Mouse (Mus musculus) mesoderm, embryonic 11.5 days (tissue): ENCODE data around the gene Ppara.
"Not testable (repeated sequence)": the region's sequence is repeated elsewhere in the genome, so short reads cannot be mapped to it uniquely, and the experiment has no call there.

Experiments
- DNase-seq: peaks from one replicate; pipeline ENCODE4 v3.0.0-alpha.2; 2012; ENCODE audit warnings: low read depth, low spot score

Gene Ppara

GRCm38 (mm10) chr15:85756611-85757010, 21.8 kb downstream of the Ppara start:
- DNase-seq = no peak

GRCm38 (mm10) chr15:85757768-85758167, 23.0 kb downstream of the Ppara start:
- no peak for DNase-seq

- DNase-seq = no peak
Measured at GRCm38 (mm10) chr15:85762761-85763160, 28.0 kb downstream of the Ppara start.

- DNase-seq = no peak
Measured at GRCm38 (mm10) chr15:85765022-85765421, 30.2 kb downstream of the Ppara start.

GRCm38 (mm10) chr15:85766677-85767076, 31.9 kb downstream of the Ppara start:
- DNase-seq = no peak

- no peak for DNase-seq
Measured at GRCm38 (mm10) chr15:85768991-85769390, 34.2 kb downstream of the Ppara start.

- no peak for DNase-seq
Measured at GRCm38 (mm10) chr15:85771306-85772121, 36.7 kb downstream of the Ppara start.

- no peak for DNase-seq
Measured at GRCm38 (mm10) chr15:85772146-85772740, 37.5 kb downstream of the Ppara start.

- no peak for DNase-seq
Measured at GRCm38 (mm10) chr15:85774419-85774818, 39.6 kb downstream of the Ppara start.

GRCm38 (mm10) chr15:85775001-85775400, 40.2 kb downstream of the Ppara start:
- no peak for DNase-seq

DNA sequence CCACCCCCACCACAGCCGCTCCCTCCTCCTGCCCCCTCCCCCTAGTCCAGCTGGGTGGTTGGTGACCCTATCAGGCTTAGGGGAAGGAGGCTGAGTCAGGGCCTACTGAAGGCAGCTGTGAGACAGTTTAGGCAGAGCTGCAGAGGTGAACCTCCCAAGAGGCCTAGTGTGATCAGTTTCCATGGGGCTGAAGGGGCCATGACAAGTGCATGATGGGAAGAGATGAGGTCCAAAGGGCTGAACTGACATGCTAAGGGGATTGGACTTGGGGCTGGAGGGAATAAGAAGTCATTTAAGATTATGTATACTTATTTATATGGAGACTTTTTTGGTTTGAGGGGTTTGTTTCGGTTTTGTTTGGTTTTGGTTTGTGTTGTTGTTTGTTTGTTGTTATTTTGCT, 41.5 kb downstream of the Ppara start:
- no peak for DNase-seq

DNA sequence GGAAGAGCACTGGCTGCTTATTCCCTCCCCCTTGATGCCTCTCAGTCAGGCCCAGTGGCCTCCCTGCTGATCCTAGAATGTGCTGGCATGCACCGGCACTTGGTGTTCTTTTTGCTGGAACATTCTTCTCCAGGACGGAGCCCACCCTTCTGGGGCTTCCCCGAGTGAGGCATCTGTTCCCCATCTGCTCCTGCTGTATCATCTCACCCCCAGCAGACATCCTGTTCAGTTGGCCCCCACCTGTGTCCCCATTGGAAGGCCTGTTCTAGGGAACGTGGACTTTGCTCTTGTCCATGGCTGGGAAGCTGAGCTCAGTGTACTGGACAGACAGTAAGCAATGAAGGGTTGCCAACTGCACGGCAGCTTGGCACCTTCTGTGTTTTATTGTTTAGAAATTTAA, 42.0 kb downstream of the Ppara start:
- DNase-seq = no peak

GRCm38 (mm10) chr15:85778891-85779290, 44.1 kb downstream of the Ppara start:
- DNase-seq = not testable (repeated sequence)

DNA sequence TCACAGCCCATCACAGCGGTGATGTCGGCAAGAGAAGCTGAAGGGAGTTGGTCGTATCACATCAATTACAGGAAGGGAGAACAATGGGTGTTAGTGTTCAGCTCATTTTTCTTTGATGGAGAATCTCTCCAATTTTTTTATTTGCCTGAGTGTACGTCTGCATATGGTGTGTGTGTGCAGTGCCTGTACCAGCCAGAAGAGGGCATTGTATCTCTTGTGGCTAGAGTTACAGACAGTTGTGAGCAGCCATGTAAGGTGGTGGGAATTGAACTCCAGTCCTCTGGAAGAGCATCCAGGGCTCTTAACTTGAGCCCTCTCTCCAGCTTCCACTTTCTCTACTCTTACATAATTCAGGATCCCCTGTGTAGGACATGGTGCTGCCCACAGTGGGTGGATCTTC, 48.4 kb downstream of the Ppara start:
- DNase-seq = no peak

GRCm38 (mm10) chr15:85784341-85784740, 49.6 kb downstream of the Ppara start:
- DNase-seq = no peak

GRCm38 (mm10) chr15:85786711-85787110, 51.9 kb downstream of the Ppara start:
- no peak for DNase-seq

GRCm38 (mm10) chr15:85787482-85787881, 52.7 kb downstream of the Ppara start:
- DNase-seq = no peak

GRCm38 (mm10) chr15:85788051-85788450, 53.3 kb downstream of the Ppara start:
- DNase-seq = no peak

GRCm38 (mm10) chr15:85788633-85789032, 53.9 kb downstream of the Ppara start:
- no peak for DNase-seq

DNA sequence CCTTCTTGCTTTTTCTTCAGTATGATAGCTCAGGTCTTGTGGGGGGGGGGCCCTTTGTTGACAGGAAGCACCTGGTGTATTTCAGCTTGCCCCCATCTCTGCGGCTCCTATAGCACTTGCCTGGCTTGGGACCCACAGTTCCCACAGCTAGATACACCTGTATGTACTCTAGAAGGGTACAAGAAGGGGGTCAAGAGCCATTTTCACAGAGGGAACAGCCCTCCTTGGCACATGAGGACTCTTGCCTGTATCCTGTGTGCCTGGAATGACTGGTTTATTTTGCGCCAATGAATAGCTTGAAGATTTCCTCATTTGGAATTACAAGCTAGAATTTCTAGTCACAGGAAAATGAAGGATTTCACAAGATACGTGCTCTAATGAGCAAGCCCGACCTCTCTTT, 56.7 kb downstream of the Ppara start:
- DNase-seq = no peak

DNA sequence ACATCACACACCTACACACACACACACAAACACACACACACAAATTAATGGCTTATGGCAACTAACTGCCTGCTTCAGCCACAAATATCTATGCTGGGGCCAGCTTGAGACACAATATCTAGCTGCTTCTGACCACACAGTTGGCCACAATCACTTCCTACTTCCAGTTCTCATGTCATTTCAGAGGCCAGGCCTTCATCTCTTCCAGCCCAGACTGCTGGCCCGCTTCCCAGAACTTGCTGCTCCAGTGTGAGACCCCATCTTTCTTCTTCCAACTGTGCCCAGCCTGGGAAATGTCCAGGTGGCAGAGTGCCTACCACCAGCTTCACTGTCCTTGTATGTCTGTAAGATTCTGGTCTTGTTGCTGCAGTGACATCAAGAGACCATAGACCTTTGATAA, 58.0 kb downstream of the Ppara start:
- DNase-seq = no peak

- DNase-seq = no peak
Measured at GRCm38 (mm10) chr15:85795516-85795915, 60.7 kb downstream of the Ppara start.

DNA sequence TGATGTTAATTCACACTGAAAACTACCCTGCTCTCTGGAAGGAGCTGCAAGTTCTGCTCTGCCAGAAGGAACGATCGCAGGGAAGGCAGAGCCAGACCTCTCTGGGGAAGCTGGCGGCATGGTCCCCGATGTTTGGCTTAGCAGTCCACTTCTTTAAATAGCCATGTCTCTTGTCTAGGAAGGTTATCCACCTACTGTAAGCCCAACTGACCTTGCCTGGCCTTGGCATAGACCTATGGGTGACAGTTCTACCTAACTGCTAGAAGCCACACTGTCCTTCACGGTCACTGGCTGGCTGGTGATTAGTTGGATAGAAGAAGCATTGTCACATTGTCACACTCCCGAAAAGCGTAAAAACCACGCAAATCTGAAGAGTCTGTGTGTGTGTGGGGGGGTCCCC, 63.9 kb downstream of the Ppara start:
- no peak for DNase-seq
